Mouse (Mus musculus) CD4-positive, CD25-positive, alpha-beta regulatory T cell, adult 2 months (primary cell): ENCODE results near the gene Cap1.

Experiments used
- DNase-seq: peaks from one replicate; pipeline ENCODE4 v3.0.0-alpha.2; 2012; ENCODE audit warnings: low read depth, low spot score

Gene Cap1

GRCm38 (mm10) chr4:122885768-122886578 lies at the start of gene Cap1:
Cap1 (minus strand) TSS chr4:122886056.
- peak; percentile 95 for DNase-seq

GRCm38 (mm10) chr4:122933857-122934256 lies 48.0 kb upstream of the Cap1 start:
- peak; percentile 82 for DNase-seq

GRCm38 (mm10) chr4:122933051-122933591 lies 47.3 kb upstream of the Cap1 start:
- peak; percentile 70 for DNase-seq

GRCm38 (mm10) chr4:122932239-122932978 lies 46.6 kb upstream of the Cap1 start:
- peak; percentile 77 for DNase-seq

GRCm38 (mm10) chr4:122930939-122931590 lies 45.2 kb upstream of the Cap1 start:
- no peak for DNase-seq

- no peak for DNase-seq
These were observed 37.8 kb upstream of the Cap1 start for GRCm38 (mm10) chr4:122923392-122924344.

GRCm38 (mm10) chr4:122922841-122923240 lies 37.0 kb upstream of the Cap1 start:
- no peak for DNase-seq

- no peak for DNase-seq
These were observed 30.1 kb upstream of the Cap1 start for GRCm38 (mm10) chr4:122915985-122916384.

GRCm38 (mm10) chr4:122914186-122914585 lies 28.3 kb upstream of the Cap1 start:
- no peak for DNase-seq

- DNase-seq, result peak; percentile 65
These were observed 26.8 kb upstream of the Cap1 start for GRCm38 (mm10) chr4:122912613-122913012.

- peak; percentile 77 for DNase-seq
These were observed 24.7 kb upstream of the Cap1 start for GRCm38 (mm10) chr4:122910577-122910976.

GRCm38 (mm10) chr4:122909572-122910189 lies 23.8 kb upstream of the Cap1 start:
- DNase-seq, result no peak

GRCm38 (mm10) chr4:122905359-122905758 lies 19.5 kb upstream of the Cap1 start:
- DNase-seq, result no peak

GRCm38 (mm10) chr4:122903709-122904108 lies 17.9 kb upstream of the Cap1 start:
- no peak for DNase-seq

- peak; percentile 35 for DNase-seq
These were observed 16.3 kb upstream of the Cap1 start for GRCm38 (mm10) chr4:122902156-122902555.

- peak; percentile 91 for DNase-seq
These were observed 12.5 kb upstream of the Cap1 start for GRCm38 (mm10) chr4:122898313-122898712.

- no peak for DNase-seq
These were observed 11.9 kb upstream of the Cap1 start for GRCm38 (mm10) chr4:122897750-122898149.

- DNase-seq, result no peak
These were observed 6.3 kb upstream of the Cap1 start for GRCm38 (mm10) chr4:122892157-122892556.

GRCm38 (mm10) chr4:122891597-122891996 lies 5.7 kb upstream of the Cap1 start:
- no peak for DNase-seq

- no peak for DNase-seq
These were observed 5.1 kb upstream of the Cap1 start for GRCm38 (mm10) chr4:122890881-122891481.
